Mouse (Mus musculus): Measurements from ENCODE around the gene Mthfd1l. TPM values are rescaled to one million over a fixed set of nuclear protein-coding genes. Genes with fewer than 3 reads are reported as not detected.

Mthfd1l gene
- polyA plus RNA-seq, 1 experiment from 2014 or later, result 5.3 TPM

DNA sequence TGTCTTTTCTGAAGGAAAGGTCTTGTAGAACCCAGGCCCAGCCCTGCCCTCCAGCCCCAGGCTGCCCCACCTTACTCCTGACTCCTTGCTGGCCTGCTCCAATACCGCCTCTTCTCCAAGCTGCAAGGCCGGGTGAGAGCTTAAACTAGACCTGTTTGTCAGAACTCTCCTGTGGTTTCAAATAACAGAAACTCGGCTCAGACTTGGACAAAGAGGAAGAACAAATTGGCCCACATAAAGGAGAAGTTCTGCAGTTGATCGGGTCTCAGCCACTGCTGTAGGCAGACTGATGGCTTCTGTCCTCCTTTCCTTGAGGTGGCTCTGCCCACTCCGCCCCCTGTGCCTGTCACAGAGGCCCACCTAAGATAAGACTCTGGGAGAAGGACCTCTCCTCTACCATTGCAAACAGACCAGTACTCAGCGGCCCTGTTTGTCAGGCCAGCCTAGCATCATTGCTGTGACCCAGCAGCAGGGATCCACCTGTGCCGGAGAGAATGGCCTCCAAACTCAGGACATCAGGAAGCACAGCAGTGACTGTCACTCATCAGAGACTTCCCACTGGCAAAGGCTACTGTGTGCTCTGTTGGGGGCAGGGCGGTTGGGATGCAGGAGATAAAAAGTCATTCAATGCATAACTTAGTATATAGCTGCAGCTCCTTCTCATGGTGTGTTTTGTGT, 153.6 kb downstream of the Mthfd1l start:
- H3K27me3 ChIP-seq (replicated peaks; ENCODE audit: control insufficient read depth, insufficient read depth, low read length), result no peaks in the 10 kb centered on the region
- H3K9ac ChIP-seq (ENCODE audit: low read depth, low read length), result no peak overlapping the region
- WGBS, result 56% methylated on average over 8 of the region's 8 CpGs

GRCm38 (mm10) chr10:4128411-4128810, 155.5 kb downstream of the Mthfd1l start:
- Histone ChIP-seq H3K9ac (ENCODE audit: low read depth, low read length) (no peak overlapping the region), H3K4me1 (replicated peaks; ENCODE audit: control insufficient read depth, insufficient read depth, low read length) (no peaks in the 10 kb centered on the region; the same call in 1 of the 2 replicates), H3K27me3 (replicated peaks; ENCODE audit: control insufficient read depth, insufficient read depth, low read length) (no peaks in the 10 kb centered on the region), H3K36me3 (ENCODE audit: control insufficient read depth, insufficient read depth) (no peaks in the 10 kb centered on the region), H3K4me3 (ENCODE audit: low read depth, low read length) (no peak overlapping the region), H3K27ac (ENCODE audit: low read depth, low read length) (no peak overlapping the region), H3K4me2 (replicated peaks; ENCODE audit: low read depth) (no peak overlapping the region), H3K9me3 (ENCODE audit: control insufficient read depth) (no peaks in the 10 kb centered on the region)
- TF ChIP-seq CTCF (IDR thresholded peaks at IDR 0.05; ENCODE audit: low read depth), result no peak
- ATAC-seq, result no peak
- 78% methylated on average over 10 of the region's 10 CpGs for WGBS

More for the DNA sequence above, 153.6 kb downstream of the Mthfd1l start:
- Histone ChIP-seq H3K4me2 (replicated peaks; ENCODE audit: low read depth) (no peak overlapping the region), H3K4me3 (ENCODE audit: low read depth, low read length) (no peak overlapping the region), H3K36me3 (ENCODE audit: control insufficient read depth, insufficient read depth) (no peaks in the 10 kb centered on the region), H3K4me1 (replicated peaks; ENCODE audit: control insufficient read depth, insufficient read depth, low read length) (no peaks in the 10 kb centered on the region; the same call in 1 of the 2 replicates), H3K27ac (ENCODE audit: low read depth, low read length) (no peak overlapping the region), H3K9me3 (ENCODE audit: control insufficient read depth) (no peaks in the 10 kb centered on the region)
- ATAC-seq, result no peak
- no peak for TF ChIP-seq CTCF (IDR thresholded peaks at IDR 0.05; ENCODE audit: low read depth)

- Histone ChIP-seq H3K36me3 (ENCODE audit: control insufficient read depth, insufficient read depth) (no peaks in the 10 kb centered on the region), H3K9ac (ENCODE audit: low read depth, low read length) (no peak overlapping the region), H3K9me3 (ENCODE audit: control insufficient read depth) (no peaks in the 10 kb centered on the region), H3K27me3 (replicated peaks; ENCODE audit: control insufficient read depth, insufficient read depth, low read length) (no peaks in the 10 kb centered on the region), H3K4me1 (replicated peaks; ENCODE audit: control insufficient read depth, insufficient read depth, low read length) (no peaks in the 10 kb centered on the region; the same call in 1 of the 2 replicates), H3K4me3 (ENCODE audit: low read depth, low read length) (no peak overlapping the region), H3K4me2 (replicated peaks; ENCODE audit: low read depth) (no peak overlapping the region), H3K27ac (ENCODE audit: low read depth, low read length) (no peak overlapping the region)
- ATAC-seq, result no peak
- WGBS, result 75% methylated on average over 4 of the region's 4 CpGs
- no peak for TF ChIP-seq CTCF (IDR thresholded peaks at IDR 0.05; ENCODE audit: low read depth)
Measured at GRCm38 (mm10) chr10:4128915-4129314, 156.0 kb downstream of the Mthfd1l start.

- Histone ChIP-seq H3K9ac (ENCODE audit: low read depth, low read length) (no peak overlapping the region), H3K27ac (ENCODE audit: low read depth, low read length) (no peak overlapping the region), H3K27me3 (replicated peaks; ENCODE audit: control insufficient read depth, insufficient read depth, low read length) (no peaks in the 10 kb centered on the region), H3K9me3 (ENCODE audit: control insufficient read depth) (no peaks in the 10 kb centered on the region), H3K36me3 (ENCODE audit: control insufficient read depth, insufficient read depth) (no peaks in the 10 kb centered on the region), H3K4me1 (replicated peaks; ENCODE audit: control insufficient read depth, insufficient read depth, low read length) (no peaks in the 10 kb centered on the region; the same call in 1 of the 2 replicates), H3K4me2 (replicated peaks; ENCODE audit: low read depth) (no peak overlapping the region), H3K4me3 (ENCODE audit: low read depth, low read length) (no peak overlapping the region)
- WGBS, result 80% methylated on average over 8 of the region's 8 CpGs
- no peak for TF ChIP-seq CTCF (IDR thresholded peaks at IDR 0.05; ENCODE audit: low read depth)
- ATAC-seq, result no peak
Measured at GRCm38 (mm10) chr10:4129461-4129860, 156.5 kb downstream of the Mthfd1l start.

DNA sequence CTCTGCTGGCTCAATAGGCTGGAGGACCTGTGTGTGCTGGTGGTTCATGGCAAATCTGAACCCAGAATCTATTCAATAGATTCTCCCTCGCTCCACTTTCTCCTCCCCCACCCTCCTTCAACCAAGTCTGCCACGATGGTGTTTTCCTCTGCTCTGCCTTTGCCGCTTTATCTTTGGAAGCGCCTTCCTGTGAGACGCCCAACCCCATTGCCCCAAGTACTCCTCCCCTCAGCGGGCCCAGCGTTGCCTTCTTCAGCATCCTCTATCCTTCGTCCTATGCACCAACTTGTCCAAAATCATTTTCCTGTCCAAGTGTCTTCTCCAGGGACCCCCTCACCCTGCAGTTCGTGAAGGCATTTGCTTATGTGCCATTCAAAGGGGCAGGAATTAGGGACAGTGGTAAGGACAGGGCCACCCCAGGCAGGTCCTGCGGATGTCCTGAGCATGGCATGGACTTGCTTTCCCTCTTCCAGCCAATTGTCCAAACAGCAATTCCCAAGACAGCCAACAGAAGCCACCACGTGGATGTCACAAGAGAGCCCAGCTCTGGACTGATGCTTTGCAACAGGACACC, 157.2 kb downstream of the Mthfd1l start:
- Histone ChIP-seq H3K27me3 (replicated peaks; ENCODE audit: control insufficient read depth, insufficient read depth, low read length) (no peaks in the 10 kb centered on the region), H3K36me3 (ENCODE audit: control insufficient read depth, insufficient read depth) (no peaks in the 10 kb centered on the region), H3K27ac (ENCODE audit: low read depth, low read length) (no peak overlapping the region), H3K9ac (ENCODE audit: low read depth, low read length) (no peak overlapping the region), H3K4me2 (replicated peaks; ENCODE audit: low read depth) (no peak overlapping the region), H3K4me1 (replicated peaks; ENCODE audit: control insufficient read depth, insufficient read depth, low read length) (no peaks in the 10 kb centered on the region; the same call in 1 of the 2 replicates), H3K9me3 (ENCODE audit: control insufficient read depth) (no peaks in the 10 kb centered on the region), H3K4me3 (ENCODE audit: low read depth, low read length) (no peak overlapping the region)
- WGBS, result 89% methylated on average over 11 of the region's 11 CpGs
- no peak for TF ChIP-seq CTCF (IDR thresholded peaks at IDR 0.05; ENCODE audit: low read depth)
- no peak for ATAC-seq

DNA sequence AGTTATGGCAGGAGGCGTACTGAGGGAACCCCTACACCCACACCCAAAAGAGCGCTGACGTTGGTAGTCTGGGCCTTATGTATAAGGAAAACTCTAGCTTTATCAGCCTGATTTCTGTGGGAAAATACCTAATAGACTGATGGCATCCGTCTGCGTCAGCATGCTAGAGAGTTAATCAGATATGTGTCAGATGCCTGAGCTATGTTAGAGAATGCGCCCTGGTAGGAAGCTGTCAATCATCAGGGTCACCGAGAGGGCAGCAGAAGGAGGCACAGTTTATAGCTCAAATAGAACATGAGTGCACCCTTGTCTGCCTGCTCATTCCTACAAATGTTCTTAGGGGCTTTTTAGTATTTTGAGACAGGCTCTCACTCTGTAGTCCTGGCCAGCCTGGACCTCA, 159.8 kb downstream of the Mthfd1l start:
- no peak for TF ChIP-seq CTCF (IDR thresholded peaks at IDR 0.05; ENCODE audit: low read depth)
- Histone ChIP-seq H3K4me2 (replicated peaks; ENCODE audit: low read depth) (no peak overlapping the region), H3K9me3 (ENCODE audit: control insufficient read depth) (no peaks in the 10 kb centered on the region), H3K4me3 (ENCODE audit: low read depth, low read length) (no peak overlapping the region), H3K9ac (ENCODE audit: low read depth, low read length) (no peak overlapping the region), H3K27me3 (replicated peaks; ENCODE audit: control insufficient read depth, insufficient read depth, low read length) (no peaks in the 10 kb centered on the region), H3K4me1 (replicated peaks; ENCODE audit: control insufficient read depth, insufficient read depth, low read length) (no peaks in the 10 kb centered on the region; the same call in 1 of the 2 replicates), H3K27ac (ENCODE audit: low read depth, low read length) (no peak overlapping the region), H3K36me3 (ENCODE audit: control insufficient read depth, insufficient read depth) (no peaks in the 10 kb centered on the region)
- no peak for ATAC-seq
- 52% methylated on average over 7 of the region's 7 CpGs for WGBS
